Mouse (Mus musculus): ENCODE results near the gene Ttc28. TPM values are rescaled to one million over a fixed set of nuclear protein-coding genes. Genes with fewer than 3 reads are reported as not detected.

The Ttc28 gene
- total and polyA plus RNA-seq, 2 experiments: 0.81 to 0.83 TPM

DNA sequence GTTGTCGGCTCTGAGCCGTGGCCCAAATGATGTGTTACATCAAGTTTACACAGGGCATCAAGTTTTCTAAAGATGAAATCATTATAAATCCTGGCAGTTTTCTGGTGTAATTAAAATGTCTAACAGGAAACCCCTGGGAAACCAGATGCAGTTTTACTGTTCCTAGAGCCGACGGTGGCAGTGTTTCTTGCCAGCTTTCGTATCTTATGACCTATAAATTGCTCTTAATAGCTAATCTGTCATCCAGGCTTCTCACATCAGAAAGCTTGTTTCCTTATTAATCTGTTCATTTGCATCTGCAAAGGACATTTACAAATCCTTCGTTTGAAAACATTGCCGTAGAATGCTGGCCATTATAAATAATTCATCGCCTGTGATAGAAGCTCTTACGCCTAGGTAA, 296.2 kb downstream of the Ttc28 start:
- 91% methylated on average over 9 of the region's 9 CpGs for WGBS
- no peak overlapping the region for H3K4me3 ChIP-seq (ENCODE audit: insufficient read depth, low read depth, low read length)
- TF ChIP-seq CTCF (IDR thresholded peaks at IDR 0.05; ENCODE audit: low read depth, low read length) (no peak), POLR2A (IDR thresholded peaks at IDR 0.05; ENCODE audit: extremely low read depth, insufficient read depth, low read length) (no peak)
- H3K27me3 ChIP-seq (ENCODE audit: control insufficient read depth, insufficient read depth, low read length): no peaks in the 10 kb centered on the region
- H3K79me2 ChIP-seq (ENCODE audit: control insufficient read depth, insufficient read depth, low read length): no peaks in the 10 kb centered on the region
- no peak overlapping the region for H3K27ac ChIP-seq (replicated peaks; ENCODE audit: insufficient read depth, low read depth, low read length)
- H3K36me3 ChIP-seq (ENCODE audit: control insufficient read depth, insufficient read depth, low read length): no peaks in the 10 kb centered on the region
- H3K9ac ChIP-seq (ENCODE audit: low read depth, low read length): no peak overlapping the region
- peaks cover 2% of the 10 kb centered on the region; the same call in 1 of the 2 replicates for H3K4me1 ChIP-seq (ENCODE audit: control insufficient read depth, insufficient read depth, low read length)
- no peak for DNase-seq (ENCODE audit: extremely low read depth, low read depth, low spot score)

- no peaks in the 10 kb centered on the region for H3K36me3 ChIP-seq (ENCODE audit: control insufficient read depth, insufficient read depth, low read length)
- no peak for TF ChIP-seq POLR2A (IDR thresholded peaks at IDR 0.05; ENCODE audit: extremely low read depth, insufficient read depth, low read length)
- no peak for TF ChIP-seq CTCF (IDR thresholded peaks at IDR 0.05; ENCODE audit: low read depth, low read length)
- no peaks in the 10 kb centered on the region for H3K79me2 ChIP-seq (ENCODE audit: control insufficient read depth, insufficient read depth, low read length)
- H3K4me3 ChIP-seq (ENCODE audit: insufficient read depth, low read depth, low read length): no peak overlapping the region
- no peak overlapping the region for H3K27ac ChIP-seq (replicated peaks; ENCODE audit: insufficient read depth, low read depth, low read length)
- no peak for DNase-seq (ENCODE audit: extremely low read depth, low read depth, low spot score)
- no peaks in the 10 kb centered on the region for H3K27me3 ChIP-seq (ENCODE audit: control insufficient read depth, insufficient read depth, low read length)
- peaks cover 2% of the 10 kb centered on the region; the same call in 1 of the 2 replicates for H3K4me1 ChIP-seq (ENCODE audit: control insufficient read depth, insufficient read depth, low read length)
- WGBS: 90% methylated on average over 13 of the region's 13 CpGs
- no peak overlapping the region for H3K9ac ChIP-seq (ENCODE audit: low read depth, low read length)
Observed at GRCm38 (mm10) chr5:111176441-111176840, 296.8 kb downstream of the Ttc28 start.

- peak overlapping the region; percentile 55; the same call in 1 of the 2 replicates for H3K9ac ChIP-seq (ENCODE audit: low read depth, low read length)
- peaks cover 2% of the 10 kb centered on the region; the same call in 1 of the 2 replicates for H3K4me1 ChIP-seq (ENCODE audit: control insufficient read depth, insufficient read depth, low read length)
- no peaks in the 10 kb centered on the region for H3K36me3 ChIP-seq (ENCODE audit: control insufficient read depth, insufficient read depth, low read length)
- no peaks in the 10 kb centered on the region for H3K79me2 ChIP-seq (ENCODE audit: control insufficient read depth, insufficient read depth, low read length)
- H3K4me3 ChIP-seq (ENCODE audit: insufficient read depth, low read depth, low read length): peak overlapping the region; percentile 41
- TF ChIP-seq POLR2A (IDR thresholded peaks at IDR 0.05; ENCODE audit: extremely low read depth, insufficient read depth, low read length): no peak
- no peak for TF ChIP-seq CTCF (IDR thresholded peaks at IDR 0.05; ENCODE audit: low read depth, low read length)
- no peaks in the 10 kb centered on the region for H3K27me3 ChIP-seq (ENCODE audit: control insufficient read depth, insufficient read depth, low read length)
- DNase-seq (ENCODE audit: extremely low read depth, low read depth, low spot score): peak; percentile 15
- peak overlapping the region; percentile 45 for H3K27ac ChIP-seq (replicated peaks; ENCODE audit: insufficient read depth, low read depth, low read length)
- 59% methylated on average over 21 of the region's 21 CpGs for WGBS
Observed at GRCm38 (mm10) chr5:111178324-111179076, 298.9 kb downstream of the Ttc28 start.

DNA sequence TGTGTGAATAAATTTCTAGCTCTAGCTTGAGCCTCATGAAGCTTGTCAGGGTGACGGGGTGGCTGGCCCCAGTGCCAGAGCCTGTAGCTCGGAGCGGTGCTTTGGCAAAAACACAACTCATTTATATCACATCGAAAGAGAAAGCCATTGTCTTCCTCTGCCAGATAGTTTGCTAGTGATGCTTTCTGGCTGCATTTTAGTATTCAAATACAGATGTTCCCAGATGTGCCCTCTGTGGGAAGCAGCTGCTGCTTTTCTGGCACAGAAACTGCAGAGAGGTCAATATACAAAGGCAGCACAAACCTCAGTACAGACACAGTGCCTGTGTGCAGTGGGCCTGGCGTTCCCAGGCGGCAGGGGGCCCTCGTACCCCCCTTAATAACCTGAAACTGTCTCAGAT, 300.0 kb downstream of the Ttc28 start:
- Histone ChIP-seq H3K9ac (ENCODE audit: low read depth, low read length) (no peak overlapping the region), H3K4me1 (ENCODE audit: control insufficient read depth, insufficient read depth, low read length) (peaks cover 2% of the 10 kb centered on the region; the same call in 1 of the 2 replicates), H3K36me3 (ENCODE audit: control insufficient read depth, insufficient read depth, low read length) (no peaks in the 10 kb centered on the region), H3K27ac (replicated peaks; ENCODE audit: insufficient read depth, low read depth, low read length) (no peak overlapping the region), H3K27me3 (ENCODE audit: control insufficient read depth, insufficient read depth, low read length) (no peaks in the 10 kb centered on the region), H3K79me2 (ENCODE audit: control insufficient read depth, insufficient read depth, low read length) (no peaks in the 10 kb centered on the region), H3K4me3 (ENCODE audit: insufficient read depth, low read depth, low read length) (no peak overlapping the region)
- WGBS: 61% methylated on average over 7 of the region's 7 CpGs
- DNase-seq (ENCODE audit: extremely low read depth, low read depth, low spot score): no peak
- TF ChIP-seq CTCF (IDR thresholded peaks at IDR 0.05; ENCODE audit: low read depth, low read length) (no peak), POLR2A (IDR thresholded peaks at IDR 0.05; ENCODE audit: extremely low read depth, insufficient read depth, low read length) (no peak)

DNA sequence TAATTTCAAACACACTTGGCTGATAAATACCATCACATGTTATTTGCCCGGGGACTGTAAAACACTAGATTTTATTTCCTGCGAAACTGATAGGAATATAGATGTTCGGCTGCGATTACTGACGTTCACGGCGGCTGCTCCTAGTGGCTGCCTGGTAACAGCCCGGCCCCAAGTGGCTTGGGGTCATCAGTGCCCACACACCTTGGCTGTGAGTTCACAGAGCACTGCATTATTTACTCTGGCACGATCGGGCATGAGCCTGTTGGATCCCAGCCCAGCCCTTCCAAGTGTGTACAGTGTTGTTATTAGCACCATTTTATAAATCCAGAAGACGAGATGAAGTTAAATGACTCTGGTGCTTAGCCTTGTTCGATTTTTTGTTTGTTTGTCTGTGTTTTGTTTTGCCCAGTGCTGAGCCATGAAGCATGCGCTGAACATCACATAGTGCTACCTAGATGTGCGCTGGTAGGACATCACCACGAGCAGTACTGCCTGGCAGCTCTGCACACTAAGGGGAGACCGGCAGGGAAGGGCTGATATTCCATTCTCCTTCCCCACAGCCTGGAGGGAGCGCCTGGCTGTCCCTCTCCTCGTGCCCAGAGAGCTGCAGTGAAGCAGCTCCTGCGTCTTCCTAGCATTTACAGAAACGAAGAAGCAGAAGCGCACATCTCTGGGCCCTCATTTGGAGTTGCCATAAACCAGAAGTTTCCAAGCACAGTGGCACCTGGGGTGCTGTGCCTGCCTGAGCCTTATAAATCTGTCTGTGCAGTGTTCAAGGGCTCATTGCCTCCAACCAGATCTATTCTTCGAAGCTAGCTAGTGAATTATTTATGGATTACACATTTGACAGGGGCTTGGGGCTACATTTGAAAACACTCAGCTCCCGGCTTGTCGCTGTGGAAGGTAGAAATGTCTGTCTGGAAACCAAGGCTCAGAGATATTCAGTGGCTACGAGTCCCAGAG, 300.8 kb downstream of the Ttc28 start:
- peak; percentile 39 for DNase-seq (ENCODE audit: extremely low read depth, low read depth, low spot score)
- Histone ChIP-seq H3K36me3 (ENCODE audit: control insufficient read depth, insufficient read depth, low read length) (no peaks in the 10 kb centered on the region), H3K27me3 (ENCODE audit: control insufficient read depth, insufficient read depth, low read length) (no peaks in the 10 kb centered on the region), H3K4me1 (ENCODE audit: control insufficient read depth, insufficient read depth, low read length) (peaks cover 2% of the 10 kb centered on the region; the same call in 1 of the 2 replicates), H3K9ac (ENCODE audit: low read depth, low read length) (no peak overlapping the region), H3K79me2 (ENCODE audit: control insufficient read depth, insufficient read depth, low read length) (no peaks in the 10 kb centered on the region), H3K27ac (replicated peaks; ENCODE audit: insufficient read depth, low read depth, low read length) (no peak overlapping the region), H3K4me3 (ENCODE audit: insufficient read depth, low read depth, low read length) (no peak overlapping the region)
- TF ChIP-seq POLR2A (IDR thresholded peaks at IDR 0.05; ENCODE audit: extremely low read depth, insufficient read depth, low read length) (no peak), CTCF (IDR thresholded peaks at IDR 0.05; ENCODE audit: low read depth, low read length) (no peak)
- 53% methylated on average over 25 of the region's 25 CpGs for WGBS
